Mouse (Mus musculus) 3134 (cell line): ENCODE data around the gene Peli1.
"Not testable (repeated sequence)": the region's sequence is repeated elsewhere in the genome, so short reads cannot be mapped to it uniquely, and the experiment has no call there.

Source experiments
- DNase-seq: peaks from one replicate; pipeline ENCODE4 v3.0.0-alpha.2; 2011; ENCODE audit warnings: low spot score; ENCODE audit not compliant: insufficient read length; ENCODE audit errors: extremely low read depth

The Peli1 gene

GRCm38 (mm10) chr11:21141242-21141641 is 50.2 kb downstream of the Peli1 start:
- DNase-seq = no peak

DNA sequence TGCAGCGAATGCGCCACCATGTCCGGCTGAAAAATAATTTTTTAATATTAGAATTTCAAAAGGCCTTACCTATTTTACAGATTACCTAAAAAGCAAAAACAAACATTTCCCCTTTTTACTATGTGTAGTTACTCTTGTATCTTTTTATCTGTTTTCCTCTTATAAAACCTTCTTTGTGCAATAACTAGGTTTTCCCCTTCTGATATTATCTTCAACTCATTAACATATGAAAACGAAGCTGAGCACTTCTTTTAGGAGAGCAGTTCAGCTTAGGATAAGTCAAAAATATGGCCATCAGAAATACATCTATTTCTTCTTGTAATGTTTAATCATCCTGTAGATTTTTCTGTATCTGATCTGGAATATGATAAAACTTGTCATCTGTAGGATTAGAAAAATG is 50.7 kb downstream of the Peli1 start:
- no peak for DNase-seq

DNA sequence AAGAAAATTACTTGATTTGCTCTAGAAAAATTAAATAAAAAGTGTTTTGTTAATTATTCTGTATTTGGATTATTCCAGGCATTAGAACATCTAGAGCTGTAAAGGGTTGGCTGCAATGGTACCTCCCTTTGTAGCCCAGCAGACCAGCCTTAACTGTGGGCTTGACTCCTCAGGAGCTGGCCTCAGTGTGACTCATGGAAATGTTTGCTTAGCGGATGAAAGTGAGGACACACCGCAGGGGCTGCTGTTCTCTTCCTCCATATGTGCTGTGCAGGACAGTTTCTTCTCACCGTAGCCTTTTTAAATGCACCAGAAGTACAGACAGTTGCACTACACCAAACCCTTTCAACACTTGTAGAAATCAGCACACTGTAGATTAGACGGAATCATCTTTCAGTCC is 58.4 kb downstream of the Peli1 start:
- DNase-seq = no peak

GRCm38 (mm10) chr11:21150316-21150715 is 59.2 kb downstream of the Peli1 start:
- no peak for DNase-seq

- DNase-seq = no peak
Observed at GRCm38 (mm10) chr11:21151672-21152071, 60.6 kb downstream of the Peli1 start.

DNA sequence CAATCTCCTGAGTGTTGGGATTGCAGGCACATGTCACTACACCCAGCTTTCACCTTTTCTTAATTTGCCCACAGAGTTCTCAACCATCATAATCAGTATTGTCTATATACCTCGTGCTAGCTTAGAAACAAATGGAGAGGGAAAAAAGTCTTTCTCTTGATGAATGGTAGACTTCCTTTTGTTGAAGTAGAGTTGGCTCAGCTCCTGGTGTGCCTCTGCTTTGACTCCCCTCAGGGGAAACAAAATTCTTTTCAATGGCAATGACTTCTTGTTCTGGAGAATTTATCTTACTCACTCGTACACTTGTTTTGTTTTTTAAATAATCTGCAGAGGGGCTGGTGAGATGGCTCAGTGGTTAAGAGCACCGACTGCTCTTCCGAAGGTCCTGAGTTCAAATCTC is 62.0 kb downstream of the Peli1 start:
- no peak for DNase-seq

GRCm38 (mm10) chr11:21157595-21157994 is 66.5 kb downstream of the Peli1 start:
- no peak for DNase-seq

DNA sequence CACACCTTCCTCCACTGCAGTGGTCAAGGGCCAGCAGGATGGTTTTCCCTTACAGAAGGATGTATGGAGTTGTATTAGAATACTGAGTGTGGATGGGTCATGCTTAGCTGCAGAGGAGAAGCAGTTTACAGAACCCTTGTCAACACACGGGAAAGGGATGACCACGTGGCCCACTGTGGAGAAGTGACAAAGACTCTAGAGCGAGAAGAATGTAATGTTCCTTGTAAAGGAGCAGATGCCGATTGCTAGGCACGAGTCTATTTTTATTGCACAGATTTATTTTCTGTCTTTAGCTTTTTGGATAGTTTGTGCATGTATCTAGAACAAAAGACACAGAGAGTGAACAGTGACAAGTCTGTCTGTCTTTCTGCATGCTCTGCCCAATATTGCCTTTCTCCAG is 71.0 kb downstream of the Peli1 start:
- DNase-seq = no peak

DNA sequence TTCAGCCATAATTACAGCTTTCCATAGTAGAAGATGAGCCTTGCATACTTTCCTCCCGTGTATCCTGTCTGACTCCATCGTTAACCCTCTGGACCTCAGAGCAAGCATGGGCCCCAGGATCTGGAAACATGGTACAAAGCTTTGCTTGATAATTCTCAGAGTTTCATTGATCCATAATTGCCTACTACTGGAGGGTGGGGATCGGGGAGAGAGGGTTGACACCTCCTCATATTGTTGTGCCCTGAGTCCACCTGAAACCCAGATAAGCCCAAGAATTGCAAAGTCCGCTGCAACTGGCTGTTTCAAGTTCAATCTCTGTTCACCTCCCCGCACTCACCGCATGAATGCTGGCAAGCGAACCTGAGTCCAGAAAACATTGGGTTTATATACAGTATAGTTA is 72.1 kb downstream of the Peli1 start:
- no peak for DNase-seq

DNA sequence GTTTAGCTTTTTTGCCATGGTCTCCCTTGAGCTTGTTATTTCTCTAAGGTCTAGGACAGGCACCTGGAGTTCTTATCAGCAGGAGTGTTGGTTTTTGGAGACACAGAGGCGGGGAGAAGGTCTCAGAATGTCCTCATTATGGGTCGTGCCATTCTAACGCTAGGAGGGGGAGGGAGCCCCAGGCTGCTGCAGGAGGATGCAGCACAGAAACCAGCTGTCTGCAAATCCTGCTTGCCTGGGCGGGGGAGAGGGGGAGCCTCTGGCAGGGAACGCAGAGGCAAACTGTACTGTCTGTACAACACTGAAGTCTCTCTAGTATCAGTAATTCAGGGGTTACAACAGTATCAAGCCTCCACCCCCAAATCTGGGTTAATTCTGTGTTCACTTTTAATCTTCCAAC is 72.6 kb downstream of the Peli1 start:
- no peak for DNase-seq

DNA sequence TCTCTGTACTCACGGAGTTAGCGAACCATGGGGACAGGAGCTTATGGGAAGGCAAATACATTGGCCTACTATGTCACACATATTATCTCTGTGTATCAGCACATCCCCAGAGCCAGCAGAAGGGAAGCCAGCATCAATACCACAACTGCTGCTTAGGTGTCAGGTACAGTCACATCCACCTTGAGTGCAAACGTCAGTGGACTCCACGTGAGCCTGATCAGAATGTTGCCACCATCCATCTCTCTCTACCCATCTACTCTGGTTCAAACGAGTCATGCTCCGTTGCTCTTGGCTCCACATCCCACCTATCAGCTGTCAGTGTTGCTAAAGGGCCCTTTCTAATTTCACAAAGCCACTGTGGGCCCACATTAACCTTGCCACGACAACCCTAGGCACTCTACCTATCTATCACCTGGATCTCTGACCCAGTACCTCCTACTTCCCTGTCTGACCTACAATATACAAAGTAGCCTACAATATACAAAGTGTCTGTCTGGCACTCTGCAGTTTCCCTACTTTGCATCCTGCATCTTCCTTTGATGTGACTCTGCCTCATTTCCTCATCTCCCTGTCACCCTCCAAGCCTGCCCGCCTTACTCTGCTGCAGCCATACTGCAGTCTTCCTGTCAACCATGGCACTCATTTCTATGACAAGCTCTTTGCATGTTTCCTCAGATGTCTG is 73.4 kb downstream of the Peli1 start:
- no peak for DNase-seq

DNA sequence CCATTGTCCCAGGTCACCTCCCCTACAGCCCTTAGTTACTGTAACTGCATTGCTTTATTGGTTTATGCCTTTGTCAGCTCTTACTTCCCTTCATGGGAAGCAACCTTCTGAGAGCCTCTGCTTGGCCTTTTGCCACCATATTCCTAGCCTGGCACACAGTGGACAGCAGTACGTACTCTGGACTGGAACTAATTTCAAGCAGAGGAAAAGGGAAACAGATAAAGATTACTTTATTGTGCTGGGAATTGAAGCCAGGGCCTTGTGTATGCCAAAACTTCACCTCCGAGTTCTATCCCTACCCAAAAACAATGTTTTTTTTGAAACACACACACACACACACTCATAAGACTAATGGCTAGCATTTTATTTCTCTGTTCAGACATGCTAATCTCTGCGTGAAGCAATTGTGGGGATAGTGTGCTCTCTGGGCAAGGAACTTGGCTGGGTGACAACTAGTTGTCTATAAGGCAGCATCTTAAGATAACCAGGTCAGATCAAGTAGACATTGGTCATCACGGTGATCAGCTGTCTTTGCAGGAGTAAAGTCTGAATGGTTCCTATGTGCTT is 74.0 kb downstream of the Peli1 start:
- DNase-seq = no peak

DNA sequence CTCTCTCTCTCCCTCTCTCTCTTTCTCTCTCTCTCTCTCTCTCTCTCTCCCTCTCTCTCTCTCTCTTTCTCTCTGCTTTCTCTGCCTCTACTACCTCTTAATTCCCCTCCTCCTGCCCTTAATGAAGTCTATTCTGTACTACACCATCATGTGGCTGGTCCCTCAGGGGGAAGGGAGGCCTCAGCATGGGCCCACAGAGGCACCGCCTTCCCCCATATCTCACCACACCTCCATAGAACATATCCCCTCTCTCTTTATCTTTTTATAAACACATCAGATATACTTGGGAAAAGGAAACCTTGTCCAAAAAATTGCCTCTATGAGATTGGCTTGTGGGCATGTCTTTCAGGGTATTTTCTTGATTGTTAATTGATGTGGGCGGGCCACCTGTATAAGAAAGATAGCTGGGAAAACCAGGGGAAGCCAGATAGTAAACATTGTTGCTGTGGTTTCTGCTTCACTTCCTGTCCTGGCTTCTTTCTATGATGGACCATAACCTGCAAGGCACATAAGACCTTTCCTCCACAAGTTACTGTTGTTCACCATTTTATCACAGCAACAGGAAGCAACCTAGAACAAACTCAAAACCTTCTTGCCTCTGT is 75.5 kb downstream of the Peli1 start:
- DNase-seq = no peak

GRCm38 (mm10) chr11:21168828-21169607 is 77.9 kb downstream of the Peli1 start:
- no peak for DNase-seq

DNA sequence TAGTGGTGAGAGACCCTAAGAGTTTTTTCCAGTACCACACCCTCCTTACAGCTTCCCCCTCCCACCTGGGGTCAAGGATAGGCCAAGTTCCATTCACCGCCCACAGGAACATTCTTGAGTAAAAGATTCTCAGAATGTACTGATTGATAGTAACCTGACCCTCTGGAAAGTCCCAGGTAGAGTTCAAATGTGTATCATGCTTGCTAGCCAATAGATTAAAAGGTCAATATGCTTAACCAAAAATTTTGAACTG is 78.4 kb downstream of the Peli1 start:
- DNase-seq = not testable (repeated sequence)

GRCm38 (mm10) chr11:21172281-21172680 is 81.2 kb downstream of the Peli1 start:
- no peak for DNase-seq

- DNase-seq = no peak
Observed at GRCm38 (mm10) chr11:21173926-21174325, 82.8 kb downstream of the Peli1 start.

DNA sequence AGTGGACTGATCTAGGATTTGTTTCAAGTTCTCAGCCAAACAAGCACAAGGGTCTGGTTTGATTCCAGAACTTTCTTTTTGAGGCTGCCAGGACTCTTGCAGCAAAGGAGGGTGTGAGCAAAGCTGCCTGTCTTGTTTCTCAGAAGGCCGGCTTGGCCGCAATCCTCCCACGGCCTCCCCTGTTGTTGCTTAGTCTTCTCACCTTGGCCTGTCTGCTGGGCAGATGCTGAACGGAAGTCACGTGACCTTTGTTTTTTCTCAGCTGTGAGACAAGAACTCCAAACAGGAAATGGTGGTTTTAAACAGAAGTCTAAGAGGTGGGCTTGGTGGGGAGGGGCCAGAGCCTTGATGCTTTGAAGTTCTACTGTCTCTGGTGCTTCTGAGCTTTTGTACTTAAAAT is 83.3 kb downstream of the Peli1 start:
- no peak for DNase-seq

GRCm38 (mm10) chr11:21175063-21175462 is 84.0 kb downstream of the Peli1 start:
- DNase-seq = no peak

DNA sequence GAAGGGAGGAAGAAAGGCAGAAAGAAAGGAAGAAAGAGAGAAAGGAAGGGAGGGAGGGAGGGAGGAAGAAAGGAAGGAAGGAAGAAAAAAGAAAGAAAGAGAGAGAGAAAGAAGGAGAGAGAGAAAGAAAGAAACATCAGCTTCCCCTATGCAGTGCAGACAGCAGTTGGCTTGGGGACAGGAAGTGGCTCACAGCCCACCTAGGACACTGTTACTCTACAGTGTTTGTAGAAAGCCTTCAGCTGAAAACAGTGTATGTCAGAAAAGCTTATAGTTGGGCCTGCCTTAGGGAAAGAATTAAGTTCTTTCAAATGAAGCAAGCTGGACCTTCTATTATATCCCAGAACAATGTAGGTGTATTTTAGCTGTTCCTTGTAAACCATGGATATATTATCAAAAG is 85.4 kb downstream of the Peli1 start:
- DNase-seq = no peak

GRCm38 (mm10) chr11:21178343-21178742 is 87.3 kb downstream of the Peli1 start:
- DNase-seq = no peak
